Mouse (Mus musculus) gastrocnemius, postnatal 25 days (tissue): ENCODE data around the gene Pygl. TPM values are rescaled to one million over a fixed set of nuclear protein-coding genes. Genes with fewer than 3 reads are reported as not detected.
"Not testable (repeated sequence)": the region's sequence is repeated elsewhere in the genome, so short reads cannot be mapped to it uniquely, and the experiment has no call there.

Experiments used
- DNase-seq: peaks from one replicate; pipeline ENCODE4 v3.0.0; 2022
- total RNA-seq, 2 experiments: library from RNA; stranded (reverse); gene quantifications; 1 replicate in 1 of 2; 2 replicates in 1 of 2; pipeline ENCODE4 v1.2.3; 2021

Gene Pygl
- total RNA-seq, 2 experiments from 2014 or later, result 0.82 to 6.1 TPM

GRCm38 (mm10) chr12:70156222-70156621 is 75.1 kb downstream of the Pygl start:
- DNase-seq, result no peak

- DNase-seq, result no peak
Measured at GRCm38 (mm10) chr12:70153842-70154241, 77.4 kb downstream of the Pygl start, which contains the start of gene Abhd12b. TSS of gene Abhd12b (plus strand) at chr12:70154142.

GRCm38 (mm10) chr12:70148631-70149265 is 82.5 kb downstream of the Pygl start:
- DNase-seq, result no peak

GRCm38 (mm10) chr12:70147986-70148630 is 83.2 kb downstream of the Pygl start:
- no peak for DNase-seq

- DNase-seq, result no peak
Measured at GRCm38 (mm10) chr12:70145586-70145985, 85.7 kb downstream of the Pygl start.

GRCm38 (mm10) chr12:70144637-70145448 is 86.4 kb downstream of the Pygl start:
- DNase-seq, result no peak

- not testable (repeated sequence) for DNase-seq
Measured at GRCm38 (mm10) chr12:70144106-70144587, 87.1 kb downstream of the Pygl start.

GRCm38 (mm10) chr12:70140993-70141576 is 90.2 kb downstream of the Pygl start:
- DNase-seq, result no peak

Other genes starting within 250 kb of the Pygl start
- 10 to 100 TPM; 32.6 to 39.0 TPM for gene Sav1, start 244.5 kb downstream of the Pygl start, total RNA-seq
- 10 to 100 TPM; 20.4 to 20.9 TPM for gene Nin, start 117.8 kb downstream of the Pygl start, total RNA-seq
- gene Abhd12b, start 77.3 kb downstream of the Pygl start, total RNA-seq, result not detected
- under 1 TPM; 0.10 to 0.11 TPM for gene Trim9, start 116.1 kb upstream of the Pygl start, total RNA-seq
- 1 to 10 TPM; 8.1 to 9.9 TPM for gene Tmx1, start 221.6 kb upstream of the Pygl start, total RNA-seq